Mouse (Mus musculus) C2C12 (cell line): ENCODE measurements around the gene Castor1. TPM values are rescaled to one million over a fixed set of nuclear protein-coding genes. Genes with fewer than 3 reads are reported as not detected.
A peak's percentile ranks its signal among the peaks of the same experiment; 100 is the strongest.
"Not testable (repeated sequence)": the region's sequence is repeated elsewhere in the genome, so short reads cannot be mapped to it uniquely, and the experiment has no call there.

ENCODE experiments used
- H3K27me3 ChIP-seq: one replicate; pipeline ENCODE4 v1.6.1; 2011; ENCODE audit not compliant: control insufficient read depth, insufficient read depth, insufficient read length
- H3K36me3 ChIP-seq: one replicate; pipeline ENCODE4 v1.6.1; 2011; ENCODE audit not compliant: control insufficient read depth, insufficient read depth
- H3K4me3 ChIP-seq: one replicate; pipeline ENCODE4 v1.5.1; 2011; ENCODE audit warnings: mild to moderate bottlenecking, control low read depth; ENCODE audit not compliant: poor library complexity, insufficient read depth, severe bottlenecking
- H3K79me2 ChIP-seq: one replicate; pipeline ENCODE4 v1.6.1; 2011; ENCODE audit not compliant: control insufficient read depth, insufficient read depth
- H3K79me3 ChIP-seq: one replicate; pipeline ENCODE4 v1.6.1; 2011; ENCODE audit warnings: low read depth, control low read depth
- H3ac ChIP-seq: one replicate; pipeline ENCODE3; 2011; ENCODE audit warnings: low read depth; ENCODE audit not compliant: control insufficient read depth, insufficient read length
- CEBPB ChIP-seq: IDR thresholded peaks from one replicate; pipeline ENCODE4 v1.6.1; 2011; ENCODE audit warnings: low read depth, mild to moderate bottlenecking, control low read depth, moderate library complexity
- CTCF ChIP-seq: IDR thresholded peaks from one replicate; pipeline ENCODE4 v1.5.1; 2011; ENCODE audit not compliant: control insufficient read depth, insufficient read depth, insufficient read length
- FOSL1 ChIP-seq: IDR thresholded peaks from one replicate; pipeline ENCODE4 v1.8.0; 2011; ENCODE audit warnings: mild to moderate bottlenecking, low read length; ENCODE audit not compliant: poor library complexity, insufficient read depth, severe bottlenecking
- MAX ChIP-seq: IDR thresholded peaks from one replicate; pipeline ENCODE4 v1.6.1; 2011; ENCODE audit warnings: mild to moderate bottlenecking, control low read depth
- MYOD1 ChIP-seq: IDR thresholded peaks from one replicate; pipeline ENCODE4 v1.6.1; 2011; ENCODE audit warnings: low read depth; ENCODE audit not compliant: control insufficient read depth, insufficient read length
- MYOG ChIP-seq: IDR thresholded peaks from one replicate; pipeline ENCODE4 v1.6.1; 2011; ENCODE audit not compliant: control insufficient read depth, insufficient read length; ENCODE audit errors: extremely low read depth
- USF1 ChIP-seq: IDR thresholded peaks from one replicate; pipeline ENCODE4 v1.6.1; 2011; ENCODE audit warnings: low read depth, mild to moderate bottlenecking, control low read depth, moderate library complexity
- polyA plus RNA-seq: library from polyadenylated mRNA; unstranded; fragments of >200 nt; fragmentation: generic; extraction: Trizol; gene quantifications from one replicate; pipeline ENCODE4 v1.2.1, GENCODE M21; 2012; ENCODE audit warnings: missing spikeins

The Castor1 gene
- polyA plus RNA-seq, 1 experiment = 1.5 TPM

DNA sequence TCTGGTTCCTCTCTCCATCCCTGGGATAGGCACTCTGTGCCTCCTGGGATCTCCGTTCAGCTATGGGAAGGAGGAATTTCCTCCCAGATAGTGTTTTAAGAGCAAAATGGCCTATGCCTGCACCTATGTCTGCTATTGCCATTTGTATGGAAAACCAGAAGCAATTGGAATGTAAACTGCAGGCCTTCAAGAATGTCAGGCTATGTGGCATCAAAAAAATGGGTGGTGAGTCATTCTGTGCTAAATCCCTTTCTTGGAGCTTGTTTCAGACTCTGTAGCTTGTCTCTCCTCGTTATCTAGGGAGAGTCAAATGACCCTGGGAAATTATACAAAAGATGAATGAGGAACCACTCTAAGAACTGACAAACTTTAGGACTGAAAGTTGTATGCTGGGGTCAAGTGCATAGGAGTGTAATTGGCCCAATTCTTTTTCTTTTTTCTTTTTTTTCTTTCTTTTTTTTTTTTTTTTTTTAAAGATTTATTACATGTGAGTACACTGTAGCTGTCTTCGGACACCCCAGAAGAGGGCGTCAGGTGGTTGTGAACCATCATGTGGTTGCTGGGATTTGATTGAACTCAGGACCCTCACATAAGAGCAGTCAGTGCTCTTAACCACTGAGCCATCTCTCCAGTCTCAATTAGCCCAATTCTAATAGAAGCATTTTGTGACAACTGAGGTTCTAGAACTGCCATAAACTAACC is 33.6 kb upstream of the Castor1 start:
- Histone ChIP-seq H3K79me2 (peaks cover 24% of the 10 kb centered on the region), H3K27me3 (no peaks in the 10 kb centered on the region), H3K79me3 (no peaks in the 10 kb centered on the region), H3K4me3 (no peak overlapping the region), H3K36me3 (peaks cover 39% of the 10 kb centered on the region), H3ac (no peak overlapping the region)
- TF ChIP-seq MYOG (no peak), FOSL1 (no peak)

DNA sequence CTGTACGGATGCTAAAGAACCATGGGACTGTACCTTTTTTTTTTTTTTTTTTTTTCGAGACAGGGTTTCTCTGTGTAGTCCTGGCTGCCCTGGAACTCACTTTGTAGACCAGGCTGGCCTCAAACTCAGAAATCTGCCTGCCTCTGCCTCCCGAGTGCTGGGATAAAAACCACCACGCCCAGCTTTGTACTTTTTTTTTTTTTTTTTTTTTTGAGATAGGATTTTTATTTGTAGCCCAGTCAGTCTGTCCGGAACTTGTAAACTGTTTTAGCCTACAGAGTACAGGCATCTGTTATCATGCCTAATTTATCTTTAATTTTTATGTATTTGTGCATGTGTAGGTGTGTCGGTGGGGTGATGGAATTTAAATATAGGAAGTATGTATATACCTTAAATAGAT is 32.5 kb upstream of the Castor1 start:
- H3K36me3 ChIP-seq = peaks cover 29% of the 10 kb centered on the region
- peaks cover 24% of the 10 kb centered on the region for H3K79me2 ChIP-seq
- not testable (repeated sequence) for H3K79me3 ChIP-seq, H3K4me3 ChIP-seq, H3K27me3 ChIP-seq, H3ac ChIP-seq

DNA sequence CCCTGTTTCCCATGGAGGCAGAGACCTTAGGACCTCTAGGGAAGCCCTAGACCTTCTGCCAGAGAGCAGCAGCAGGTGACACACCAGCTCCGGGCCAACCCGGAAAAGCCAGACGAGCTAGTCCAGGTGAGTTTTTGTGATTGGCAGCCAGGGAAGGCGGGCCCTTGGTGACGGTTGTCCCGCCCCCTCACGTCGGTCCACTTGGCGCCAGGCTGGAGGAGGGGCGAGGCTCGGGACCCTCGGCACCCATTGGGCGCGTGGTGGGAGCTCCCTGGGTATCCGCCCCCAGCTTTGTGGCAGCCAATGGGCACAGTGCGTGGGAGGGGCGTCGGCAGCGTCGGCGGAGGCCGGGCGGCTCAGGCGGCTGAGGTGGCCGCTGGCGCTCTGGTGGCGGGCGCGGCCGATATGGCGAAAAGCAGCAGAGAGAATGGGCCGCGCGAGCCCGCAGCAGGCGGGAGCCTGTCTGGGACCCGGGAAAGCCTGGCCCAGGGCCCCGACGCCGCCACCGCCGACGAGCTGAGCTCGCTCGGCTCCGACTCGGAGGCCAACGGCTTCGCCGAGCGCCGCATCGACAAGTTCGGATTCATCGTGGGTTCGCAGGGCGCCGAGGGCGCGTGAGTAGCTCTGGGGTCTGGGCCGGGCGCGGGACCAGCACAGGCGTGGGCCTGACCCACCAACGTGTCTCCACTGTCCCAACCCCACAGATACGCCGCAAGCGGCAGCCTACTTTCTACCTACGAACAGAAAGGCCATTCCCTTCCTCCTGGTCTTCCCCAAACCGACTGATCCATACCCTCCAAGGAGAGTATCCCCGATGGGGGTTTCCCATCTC is 31.3 kb upstream of the Castor1 start, which contains the start of gene Tbc1d10a:
Tbc1d10a (plus strand) TSS at position 304 of the 832 bp plus-strand sequence.
- Histone ChIP-seq H3K4me3 (peak within 1 kb of the TSS; percentile 67), H3K79me2 (peaks cover 28% of the 10 kb centered on the region), H3ac (peak within 1 kb of the TSS; percentile 84), H3K79me3 (no peaks in the 10 kb centered on the region), H3K36me3 (peaks cover 16% of the 10 kb centered on the region), H3K27me3 (no peaks in the 10 kb centered on the region)
- TF ChIP-seq CTCF (no peak), MAX (no peak), MYOG (no peak), MYOD1 (no peak), USF1 (no peak), FOSL1 (no peak)

DNA sequence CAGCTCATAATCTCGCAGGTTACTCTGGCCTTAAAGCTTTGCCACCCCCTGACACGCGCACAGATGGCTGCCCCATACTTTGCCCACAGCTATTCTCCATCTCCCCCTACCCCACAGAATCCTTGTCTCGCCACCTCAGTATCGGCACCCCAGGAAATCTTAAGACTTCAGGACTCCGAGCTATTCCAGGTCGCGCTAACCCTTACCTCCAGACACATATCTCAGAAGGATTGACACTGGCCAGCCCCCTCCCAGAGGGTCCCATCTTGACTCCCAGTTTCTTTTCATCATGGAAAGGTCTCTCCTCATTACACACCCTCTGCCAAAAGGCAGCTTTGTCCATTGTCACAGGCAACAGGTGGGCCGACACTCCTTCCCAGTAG is 30.7 kb upstream of the Castor1 start:
- TF ChIP-seq MYOG (no peak), USF1 (no peak), FOSL1 (no peak), CTCF (no peak)
- H3K79me3 ChIP-seq = no peaks in the 10 kb centered on the region
- peak overlapping the region; percentile 67 for H3K4me3 ChIP-seq
- H3ac ChIP-seq = peak overlapping the region; percentile 84
- H3K27me3 ChIP-seq = no peaks in the 10 kb centered on the region
- H3K36me3 ChIP-seq = peaks cover 10% of the 10 kb centered on the region
- H3K79me2 ChIP-seq = peaks cover 34% of the 10 kb centered on the region

DNA sequence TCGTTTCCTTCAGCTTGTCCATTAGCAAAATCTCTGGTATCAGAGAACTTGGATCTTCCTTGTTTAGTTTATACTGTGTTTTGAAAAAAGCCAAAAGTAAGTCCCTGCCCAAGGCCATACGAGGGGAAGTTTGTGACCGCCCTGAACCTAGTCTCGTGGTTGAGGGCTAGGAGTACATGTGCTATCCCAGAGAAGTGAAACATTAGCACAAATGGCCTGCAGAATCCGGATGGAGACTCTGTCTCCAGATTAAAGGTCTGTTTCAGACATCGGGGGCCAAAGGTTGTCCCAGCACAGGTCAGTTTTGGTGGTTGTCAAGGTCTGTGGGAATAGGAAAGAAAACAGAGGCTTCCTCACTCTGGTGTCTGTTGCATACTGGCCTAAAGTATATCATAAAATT is 28.8 kb upstream of the Castor1 start:
- Histone ChIP-seq H3ac (no peak overlapping the region), H3K27me3 (no peaks in the 10 kb centered on the region), H3K36me3 (peaks cover 7% of the 10 kb centered on the region), H3K4me3 (no peak overlapping the region), H3K79me2 (peaks cover 42% of the 10 kb centered on the region), H3K79me3 (no peaks in the 10 kb centered on the region)
- TF ChIP-seq MYOD1 (no peak), USF1 (no peak), MAX (no peak), CTCF (no peak), CEBPB (no peak), MYOG (no peak), FOSL1 (no peak)

DNA sequence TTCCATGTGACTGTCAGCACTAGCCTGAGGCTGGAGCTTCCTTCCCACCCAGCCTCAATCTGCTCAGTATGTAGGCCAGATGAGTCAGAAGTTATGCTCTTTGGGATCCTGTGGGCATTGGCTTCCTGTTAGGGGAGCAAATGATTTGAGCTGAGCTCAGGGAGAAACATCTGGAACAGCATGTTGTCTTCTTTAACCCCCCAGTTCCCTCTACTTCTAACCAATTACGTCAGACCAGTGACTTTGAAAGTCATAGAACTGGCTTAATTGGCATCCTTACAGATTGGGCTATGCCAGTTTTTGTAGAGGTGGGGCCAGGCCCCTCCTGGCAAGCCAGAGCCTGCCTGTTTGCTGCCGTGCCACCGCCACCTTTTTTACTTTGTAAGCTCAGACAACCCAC is 27.3 kb upstream of the Castor1 start:
- Histone ChIP-seq H3K79me2 (peaks cover 44% of the 10 kb centered on the region), H3K27me3 (no peaks in the 10 kb centered on the region), H3K36me3 (peaks cover 7% of the 10 kb centered on the region), H3K79me3 (no peaks in the 10 kb centered on the region), H3K4me3 (no peak overlapping the region), H3ac (no peak overlapping the region)
- no peak for TF ChIP-seq CTCF
- no peak for TF ChIP-seq MYOG
- no peak for TF ChIP-seq CEBPB
- TF ChIP-seq USF1 = no peak
- no peak for TF ChIP-seq FOSL1
- no peak for TF ChIP-seq MYOD1
- TF ChIP-seq MAX = no peak
